In genomic region chr9:63495786-63496185, GRCm38 (mm10) we compare ENCODE assay signal across 26 mouse cellular contexts.
"Had no signal": no experiment of that assay in that cellular context is flagged by ENCODE, and none has a peak within 500 bp of the region (broad histone marks: within the 10 kb centered on the region; RNA-seq: fewer than 3 reads in every experiment).

No protein-coding gene starts in this region.

- H3K4me3 ChIP-seq: gastrocnemius, adult 2 months; heart, embryonic 10.5 days; heart, embryonic 12.5 days; hindbrain, embryonic 10.5 days; hindbrain, embryonic 12.5 days; intestine, embryonic 15.5 days; left cerebral cortex, adult 2 months; limb, embryonic 10.5 days; limb, embryonic 12.5 days; liver, embryonic 12.5 days had no signal

- ATAC-seq: hindbrain, embryonic 16.5 days; inflammation-experienced regulatory T-cells, adult 6 months; intestine, embryonic 15.5 days; intestine, postnatal 0 days; liver, embryonic 12.5 days had no signal

- H3K36me3 ChIP-seq: heart, embryonic 10.5 days; heart, embryonic 12.5 days; hindbrain, embryonic 10.5 days; hindbrain, embryonic 12.5 days; intestine, embryonic 15.5 days; limb, embryonic 10.5 days; limb, embryonic 12.5 days; liver, embryonic 12.5 days had no signal

- H3K4me2 ChIP-seq: heart, embryonic 12.5 days; hindbrain, embryonic 12.5 days; hindbrain, embryonic 14.5 days; intestine, embryonic 15.5 days; limb, embryonic 12.5 days; liver, embryonic 12.5 days had no signal

- H3K27ac ChIP-seq: gastrocnemius, adult 2 months; heart, embryonic 10.5 days; hindbrain, embryonic 10.5 days; hindbrain, embryonic 12.5 days; hindbrain, embryonic 14.5 days; intestine, embryonic 15.5 days; left cerebral cortex, adult 2 months; limb, embryonic 10.5 days; limb, embryonic 12.5 days; liver, embryonic 12.5 days had no signal

- H3K9ac ChIP-seq: heart, embryonic 12.5 days; hindbrain, embryonic 12.5 days; hindbrain, embryonic 14.5 days; intestine, embryonic 15.5 days; limb, embryonic 12.5 days; liver, embryonic 12.5 days had no signal

- H3K27me3 ChIP-seq: heart, embryonic 12.5 days; intestine, embryonic 15.5 days; limb, embryonic 12.5 days; liver, embryonic 12.5 days had no signal

- H3K9me3 ChIP-seq: heart, embryonic 10.5 days; heart, embryonic 12.5 days; hindbrain, embryonic 10.5 days; hindbrain, embryonic 12.5 days; intestine, embryonic 15.5 days; limb, embryonic 10.5 days; limb, embryonic 12.5 days; liver, embryonic 12.5 days had no signal

- DNase-seq: gastrocnemius, adult 2 months; gastrocnemius, postnatal 10 days; gastrocnemius, postnatal 25 days; heart, adult 18-20 months; heart, postnatal 10 days; heart, postnatal 4 days; kidney, adult 18-20 months; kidney, adult 8-10 months; kidney, postnatal 10 days; kidney, postnatal 25 days; kidney, postnatal 4 days; layer of hippocampus, adult 9-11 months; layer of hippocampus, postnatal 36 days had no signal

- H3K4me1 ChIP-seq: intestine, embryonic 15.5 days had no signal
